Mouse (Mus musculus): Measurements from ENCODE around the gene Ube2e3. TPM values are rescaled to one million over a fixed set of nuclear protein-coding genes. Genes with fewer than 3 reads are reported as not detected.
A peak's percentile ranks its signal among the peaks of the same experiment; 100 is the strongest.

Gene Ube2e3
- polyA plus RNA-seq, 1 experiment from 2014 or later, result 111 TPM

GRCm38 (mm10) chr2:78886446-78886845 lies 18.5 kb downstream of the Ube2e3 start:
- H3K9me3 ChIP-seq (replicated peaks), result no peaks in the 10 kb centered on the region
- ATAC-seq (replicated peaks; ENCODE audit: insufficient number of reproducible peaks, insufficient read depth, low FRiP score, low read depth), result no peak
- 76% methylated on average over 2 of the region's 2 CpGs for WGBS
- H3K4me2 ChIP-seq, result no peak overlapping the region
- H3K9ac ChIP-seq, result no peak overlapping the region
- peaks cover 20% of the 10 kb centered on the region for H3K4me1 ChIP-seq (replicated peaks)
- no peak overlapping the region for H3K4me3 ChIP-seq
- no peak overlapping the region for H3K27ac ChIP-seq
- H3K36me3 ChIP-seq, result no peaks in the 10 kb centered on the region
- H3K27me3 ChIP-seq, result no peaks in the 10 kb centered on the region

- no peak overlapping the region for H3K4me3 ChIP-seq
- H3K9ac ChIP-seq, result no peak overlapping the region
- H3K27ac ChIP-seq, result no peak overlapping the region
- H3K4me2 ChIP-seq, result no peak overlapping the region
- no peaks in the 10 kb centered on the region for H3K36me3 ChIP-seq
- H3K4me1 ChIP-seq (replicated peaks), result peaks cover 20% of the 10 kb centered on the region
- H3K9me3 ChIP-seq (replicated peaks), result no peaks in the 10 kb centered on the region
- WGBS, result 39% methylated on average over 3 of the region's 3 CpGs
- H3K27me3 ChIP-seq, result no peaks in the 10 kb centered on the region
- no peak for ATAC-seq (replicated peaks; ENCODE audit: insufficient number of reproducible peaks, insufficient read depth, low FRiP score, low read depth)
These were observed 20.3 kb downstream of the Ube2e3 start for GRCm38 (mm10) chr2:78888190-78888589.

GRCm38 (mm10) chr2:78895216-78895615 lies 27.3 kb downstream of the Ube2e3 start:
- Histone ChIP-seq H3K9me3 (replicated peaks) (no peaks in the 10 kb centered on the region), H3K4me2 (no peak overlapping the region), H3K4me1 (replicated peaks) (peaks cover 13% of the 10 kb centered on the region), H3K9ac (no peak overlapping the region), H3K27ac (peak overlapping the region; percentile 49; the same call in 1 of the 2 replicates), H3K27me3 (no peaks in the 10 kb centered on the region), H3K4me3 (no peak overlapping the region), H3K36me3 (no peaks in the 10 kb centered on the region)
- no peak for ATAC-seq (replicated peaks; ENCODE audit: insufficient number of reproducible peaks, insufficient read depth, low FRiP score, low read depth)
- WGBS, result 78% methylated on average over 2 of the region's 2 CpGs

- 30% methylated on average over 3 of the region's 3 CpGs for WGBS
- Histone ChIP-seq H3K27me3 (no peaks in the 10 kb centered on the region), H3K4me1 (replicated peaks) (peaks cover 21% of the 10 kb centered on the region), H3K4me2 (0 out of 2 replicates have a peak overlapping the region, but pooled peaks have one; percentile 15), H3K9ac (no peak overlapping the region), H3K4me3 (no peak overlapping the region), H3K36me3 (0 out of 2 replicates have a peak, but pooled peaks cover 3% of the 10 kb centered on the region), H3K27ac (peak overlapping the region; percentile 45; the same call in 1 of the 2 replicates), H3K9me3 (replicated peaks) (no peaks in the 10 kb centered on the region)
- ATAC-seq (replicated peaks; ENCODE audit: insufficient number of reproducible peaks, insufficient read depth, low FRiP score, low read depth), result no peak
These were observed 38.0 kb downstream of the Ube2e3 start for GRCm38 (mm10) chr2:78905916-78906315.

GRCm38 (mm10) chr2:78911516-78911915 lies 43.6 kb downstream of the Ube2e3 start:
- no peak overlapping the region for H3K4me2 ChIP-seq
- H3K4me3 ChIP-seq, result no peak overlapping the region
- no peak overlapping the region for H3K9ac ChIP-seq
- no peaks in the 10 kb centered on the region for H3K27me3 ChIP-seq
- peaks cover 17% of the 10 kb centered on the region for H3K4me1 ChIP-seq (replicated peaks)
- no peak for ATAC-seq (replicated peaks; ENCODE audit: insufficient number of reproducible peaks, insufficient read depth, low FRiP score, low read depth)
- H3K27ac ChIP-seq, result no peak overlapping the region
- H3K36me3 ChIP-seq, result 0 out of 2 replicates have a peak, but pooled peaks cover 3% of the 10 kb centered on the region
- no peaks in the 10 kb centered on the region for H3K9me3 ChIP-seq (replicated peaks)

GRCm38 (mm10) chr2:78914861-78915260 lies 46.9 kb downstream of the Ube2e3 start:
- Histone ChIP-seq H3K27ac (no peak overlapping the region), H3K9ac (no peak overlapping the region), H3K27me3 (no peaks in the 10 kb centered on the region), H3K4me1 (replicated peaks) (peaks cover 9% of the 10 kb centered on the region; the same call in 1 of the 2 replicates), H3K4me2 (no peak overlapping the region), H3K36me3 (no peaks in the 10 kb centered on the region), H3K4me3 (no peak overlapping the region), H3K9me3 (replicated peaks) (no peaks in the 10 kb centered on the region)
- WGBS, result 83% methylated on average over 2 of the region's 2 CpGs
- no peak for ATAC-seq (replicated peaks; ENCODE audit: insufficient number of reproducible peaks, insufficient read depth, low FRiP score, low read depth)

- no peaks in the 10 kb centered on the region; the same call in 1 of the 2 replicates for H3K36me3 ChIP-seq
- H3K9ac ChIP-seq, result no peak overlapping the region
- H3K9me3 ChIP-seq (replicated peaks), result no peaks in the 10 kb centered on the region
- H3K4me2 ChIP-seq, result no peak overlapping the region
- no peak overlapping the region for H3K4me3 ChIP-seq
- 68% methylated on average over 6 of the region's 6 CpGs for WGBS
- H3K27ac ChIP-seq, result no peak overlapping the region
- H3K4me1 ChIP-seq (replicated peaks), result peaks cover 2% of the 10 kb centered on the region; the same call in 1 of the 2 replicates
- H3K27me3 ChIP-seq, result no peaks in the 10 kb centered on the region
- ATAC-seq (replicated peaks; ENCODE audit: insufficient number of reproducible peaks, insufficient read depth, low FRiP score, low read depth), result no peak
These were observed 55.2 kb downstream of the Ube2e3 start for GRCm38 (mm10) chr2:78922980-78923674.

GRCm38 (mm10) chr2:78925807-78926206 lies 57.9 kb downstream of the Ube2e3 start:
- Histone ChIP-seq H3K27me3 (no peaks in the 10 kb centered on the region), H3K36me3 (no peaks in the 10 kb centered on the region; the same call in 1 of the 2 replicates), H3K27ac (no peak overlapping the region), H3K4me2 (no peak overlapping the region), H3K9ac (no peak overlapping the region), H3K4me3 (no peak overlapping the region), H3K4me1 (replicated peaks) (peaks cover 6% of the 10 kb centered on the region; the same call in 1 of the 2 replicates), H3K9me3 (replicated peaks) (no peaks in the 10 kb centered on the region)
- ATAC-seq (replicated peaks; ENCODE audit: insufficient number of reproducible peaks, insufficient read depth, low FRiP score, low read depth), result no peak
- WGBS, result 21% methylated on average over 1 of the region's 1 CpGs

GRCm38 (mm10) chr2:78927625-78928024 lies 59.7 kb downstream of the Ube2e3 start:
- WGBS, result 75% methylated on average over 3 of the region's 3 CpGs
- Histone ChIP-seq H3K36me3 (no peaks in the 10 kb centered on the region), H3K27me3 (no peaks in the 10 kb centered on the region), H3K4me2 (no peak overlapping the region), H3K4me1 (replicated peaks) (peaks cover 6% of the 10 kb centered on the region; the same call in 1 of the 2 replicates), H3K4me3 (no peak overlapping the region), H3K27ac (no peak overlapping the region), H3K9me3 (replicated peaks) (no peaks in the 10 kb centered on the region), H3K9ac (no peak overlapping the region)
- ATAC-seq (replicated peaks; ENCODE audit: insufficient number of reproducible peaks, insufficient read depth, low FRiP score, low read depth), result no peak

GRCm38 (mm10) chr2:78928080-78928479 lies 60.2 kb downstream of the Ube2e3 start:
- no peak overlapping the region for H3K27ac ChIP-seq
- H3K4me3 ChIP-seq, result no peak overlapping the region
- no peak overlapping the region for H3K4me2 ChIP-seq
- H3K9ac ChIP-seq, result no peak overlapping the region
- no peaks in the 10 kb centered on the region for H3K36me3 ChIP-seq
- H3K4me1 ChIP-seq (replicated peaks), result peaks cover 6% of the 10 kb centered on the region; the same call in 1 of the 2 replicates
- H3K9me3 ChIP-seq (replicated peaks), result no peaks in the 10 kb centered on the region
- H3K27me3 ChIP-seq, result no peaks in the 10 kb centered on the region
- WGBS, result 71% methylated on average over 5 of the region's 5 CpGs
- ATAC-seq (replicated peaks; ENCODE audit: insufficient number of reproducible peaks, insufficient read depth, low FRiP score, low read depth), result no peak

GRCm38 (mm10) chr2:78931358-78931757 lies 63.4 kb downstream of the Ube2e3 start:
- no peak overlapping the region for H3K4me2 ChIP-seq
- no peak for ATAC-seq (replicated peaks; ENCODE audit: insufficient number of reproducible peaks, insufficient read depth, low FRiP score, low read depth)
- no peak overlapping the region for H3K4me3 ChIP-seq
- peaks cover 3% of the 10 kb centered on the region; the same call in 1 of the 2 replicates for H3K4me1 ChIP-seq (replicated peaks)
- no peaks in the 10 kb centered on the region for H3K36me3 ChIP-seq
- no peaks in the 10 kb centered on the region for H3K27me3 ChIP-seq
- no peak overlapping the region for H3K27ac ChIP-seq
- no peak overlapping the region for H3K9ac ChIP-seq
- WGBS, result 45% methylated on average over 2 of the region's 2 CpGs
- H3K9me3 ChIP-seq (replicated peaks), result no peaks in the 10 kb centered on the region

GRCm38 (mm10) chr2:78959451-78959850 lies 91.5 kb downstream of the Ube2e3 start:
- no peak overlapping the region for H3K27ac ChIP-seq
- H3K4me3 ChIP-seq, result 0 out of 2 replicates have a peak overlapping the region, but pooled peaks have one; percentile 24
- no peak for ATAC-seq (replicated peaks; ENCODE audit: insufficient number of reproducible peaks, insufficient read depth, low FRiP score, low read depth)
- no peak overlapping the region for H3K9ac ChIP-seq
- H3K4me2 ChIP-seq, result peak overlapping the region; percentile 45; the same call in 1 of the 2 replicates
- no peaks in the 10 kb centered on the region for H3K27me3 ChIP-seq
- peaks cover 13% of the 10 kb centered on the region for H3K4me1 ChIP-seq (replicated peaks)
- H3K36me3 ChIP-seq, result no peaks in the 10 kb centered on the region
- WGBS, result 30% methylated on average over 3 of the region's 3 CpGs
- H3K9me3 ChIP-seq (replicated peaks), result no peaks in the 10 kb centered on the region
